Mouse (Mus musculus): ENCODE measurements around the gene Rab9. TPM values are rescaled to one million over a fixed set of nuclear protein-coding genes. Genes with fewer than 3 reads are reported as not detected.
"Not testable (repeated sequence)": the region's sequence is repeated elsewhere in the genome, so short reads cannot be mapped to it uniquely, and the experiment has no call there.

Rab9 gene
- polyA plus RNA-seq (2014; fragmentation: Nextera tagmentation; extraction: Ambion mirVana) = 60.1 and 66.8 TPM in 2 replicates

- Histone ChIP-seq H3K9ac (replicated peaks; ENCODE audit: low read length) (peak within 1 kb of the TSS; percentile 77), H3K4me3 (ENCODE audit: low read depth, low read length) (peak within 1 kb of the TSS; percentile 52), H3K9me3 (replicated peaks; ENCODE audit: control insufficient read depth, low read length) (no peaks in the 10 kb centered on the region), H3K4me2 (ENCODE audit: low read depth, low read length) (peak within 1 kb of the TSS; percentile 50), H3K4me1 (ENCODE audit: control insufficient read depth, insufficient read depth, low read length) (no peaks in the 10 kb centered on the region), H3K36me3 (replicated peaks; ENCODE audit: control insufficient read depth, insufficient read depth, low read depth, low read length) (no peaks in the 10 kb centered on the region), H3K27me3 (ENCODE audit: control insufficient read depth, insufficient read depth, low read length) (no peaks in the 10 kb centered on the region; the same call in 1 of the 2 replicates), H3K27ac (replicated peaks; ENCODE audit: low read depth, low read length) (no peak within 1 kb of the TSS; the same call in 1 of the 2 replicates)
- WGBS = 17% methylated on average over 34 of the region's 41 CpGs
- ATAC-seq (replicated peaks; ENCODE audit: insufficient number of reproducible peaks, low FRiP score, low TSS enrichment, low read depth) = peak; percentile 98
- peak; percentile 94 for DNase-seq (ENCODE audit: low spot score)
Observed at GRCm38 (mm10) chrX:166479365-166479983, at the start of gene Rab9. TSS of gene Rab9 (minus strand) at chrX:166479867.

DNA sequence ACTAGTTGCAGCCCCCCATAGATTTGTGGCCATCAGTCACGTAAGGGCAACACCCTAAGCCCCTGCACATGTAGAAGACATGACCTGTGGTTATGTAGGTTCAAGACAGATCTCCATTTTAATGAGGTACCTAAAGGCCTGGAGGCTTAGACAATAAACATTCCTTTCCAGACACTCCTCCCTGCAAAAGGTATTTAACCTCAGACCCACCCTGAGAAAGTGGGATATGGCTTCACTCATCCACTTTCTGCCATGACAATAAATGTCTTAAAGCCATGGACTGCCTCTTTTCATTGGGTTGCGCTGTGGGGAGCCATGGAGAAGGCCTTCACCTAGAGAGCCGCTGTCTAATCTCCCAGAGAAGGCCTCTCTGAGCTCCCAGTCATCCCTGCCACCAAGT lies 48.5 kb upstream of the Rab9 start:
- no peaks in the 10 kb centered on the region for H3K9me3 ChIP-seq (replicated peaks; ENCODE audit: control insufficient read depth, low read length)
- no peaks in the 10 kb centered on the region for H3K4me1 ChIP-seq (ENCODE audit: control insufficient read depth, insufficient read depth, low read length)
- WGBS = 93% methylated on average over 3 of the region's 3 CpGs
- no peak overlapping the region for H3K4me3 ChIP-seq (ENCODE audit: low read depth, low read length)
- H3K36me3 ChIP-seq (replicated peaks; ENCODE audit: control insufficient read depth, insufficient read depth, low read depth, low read length) = no peaks in the 10 kb centered on the region
- no peak for DNase-seq (ENCODE audit: low spot score)
- no peak for ATAC-seq (replicated peaks; ENCODE audit: insufficient number of reproducible peaks, low FRiP score, low TSS enrichment, low read depth)
- H3K4me2 ChIP-seq (ENCODE audit: low read depth, low read length) = no peak overlapping the region
- H3K27ac ChIP-seq (replicated peaks; ENCODE audit: low read depth, low read length) = no peak overlapping the region
- H3K27me3 ChIP-seq (ENCODE audit: control insufficient read depth, insufficient read depth, low read length) = no peaks in the 10 kb centered on the region
- H3K9ac ChIP-seq (replicated peaks; ENCODE audit: low read length) = no peak overlapping the region

DNA sequence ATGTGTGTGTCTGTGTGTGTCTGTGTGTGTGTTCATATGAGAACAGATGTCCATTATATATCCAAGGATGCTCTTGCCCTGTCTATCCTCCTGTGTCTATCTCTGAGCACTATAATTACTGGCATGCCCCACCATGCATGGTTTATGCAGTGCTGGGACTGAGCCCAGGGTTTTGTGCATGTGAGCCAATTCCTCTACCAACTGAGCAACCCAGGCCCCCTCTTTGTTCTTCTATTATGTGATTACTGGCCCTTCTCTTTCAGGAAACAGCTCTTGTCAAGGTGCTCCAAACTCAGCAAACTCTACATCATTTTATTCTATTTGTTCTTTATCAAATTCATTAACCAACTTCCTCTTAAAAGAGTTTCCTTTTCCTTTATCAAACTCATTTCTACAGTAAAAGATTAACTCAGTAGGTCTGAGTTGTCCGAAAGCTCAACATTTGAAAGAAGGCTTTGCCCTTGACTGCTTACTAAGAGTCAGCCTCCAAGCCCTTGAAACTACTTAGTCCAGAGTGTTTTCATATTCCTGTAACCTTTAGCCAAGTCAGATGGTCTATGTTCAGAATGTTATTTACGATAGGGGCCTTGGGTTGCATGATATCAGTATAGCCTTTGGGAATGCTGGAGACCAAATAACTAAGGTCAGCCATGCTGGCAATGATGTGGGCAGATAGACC lies 46.1 kb upstream of the Rab9 start:
- 94% methylated on average over 2 of the region's 2 CpGs for WGBS
- H3K4me1 ChIP-seq (ENCODE audit: control insufficient read depth, insufficient read depth, low read length) = no peaks in the 10 kb centered on the region
- H3K27ac ChIP-seq (replicated peaks; ENCODE audit: low read depth, low read length) = no peak overlapping the region
- no peak overlapping the region for H3K9ac ChIP-seq (replicated peaks; ENCODE audit: low read length)
- H3K27me3 ChIP-seq (ENCODE audit: control insufficient read depth, insufficient read depth, low read length) = no peaks in the 10 kb centered on the region
- no peak overlapping the region for H3K4me2 ChIP-seq (ENCODE audit: low read depth, low read length)
- ATAC-seq (replicated peaks; ENCODE audit: insufficient number of reproducible peaks, low FRiP score, low TSS enrichment, low read depth) (no peak), DNase-seq (ENCODE audit: low spot score) (no peak)
- no peak overlapping the region for H3K4me3 ChIP-seq (ENCODE audit: low read depth, low read length)
- no peaks in the 10 kb centered on the region for H3K36me3 ChIP-seq (replicated peaks; ENCODE audit: control insufficient read depth, insufficient read depth, low read depth, low read length)
- no peaks in the 10 kb centered on the region for H3K9me3 ChIP-seq (replicated peaks; ENCODE audit: control insufficient read depth, low read length)

GRCm38 (mm10) chrX:166520782-166521181 lies 41.1 kb upstream of the Rab9 start:
- no peaks in the 10 kb centered on the region for H3K9me3 ChIP-seq (replicated peaks; ENCODE audit: control insufficient read depth, low read length)
- H3K9ac ChIP-seq (replicated peaks; ENCODE audit: low read length) = no peak overlapping the region
- no peak overlapping the region for H3K4me3 ChIP-seq (ENCODE audit: low read depth, low read length)
- DNase-seq (ENCODE audit: low spot score) (no peak), ATAC-seq (replicated peaks; ENCODE audit: insufficient number of reproducible peaks, low FRiP score, low TSS enrichment, low read depth) (no peak)
- H3K27ac ChIP-seq (replicated peaks; ENCODE audit: low read depth, low read length) = no peak overlapping the region
- no peak overlapping the region for H3K4me2 ChIP-seq (ENCODE audit: low read depth, low read length)
- H3K27me3 ChIP-seq (ENCODE audit: control insufficient read depth, insufficient read depth, low read length) = no peaks in the 10 kb centered on the region
- H3K4me1 ChIP-seq (ENCODE audit: control insufficient read depth, insufficient read depth, low read length) = no peaks in the 10 kb centered on the region
- 82% methylated on average over 5 of the region's 5 CpGs for WGBS
- H3K36me3 ChIP-seq (replicated peaks; ENCODE audit: control insufficient read depth, insufficient read depth, low read depth, low read length) = no peaks in the 10 kb centered on the region

DNA sequence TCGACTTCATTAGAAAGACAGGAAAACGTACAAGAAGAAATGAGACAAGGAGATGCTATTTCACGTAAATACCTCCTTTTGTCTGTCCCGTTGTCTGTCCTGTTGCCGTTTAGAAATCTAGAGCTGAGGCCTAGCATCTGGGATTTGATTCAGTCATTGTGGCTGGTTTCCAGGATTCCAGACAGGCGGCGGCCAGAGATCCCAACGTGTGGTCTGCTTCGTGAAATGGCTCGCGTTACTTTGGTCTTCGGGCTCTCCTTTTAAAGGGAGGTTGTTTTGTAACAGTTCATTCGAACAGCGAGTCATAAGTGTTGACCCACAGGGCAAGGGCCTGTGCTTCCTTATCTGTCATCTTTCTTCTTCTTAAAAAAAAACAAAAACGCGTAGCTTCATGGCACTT lies 38.7 kb upstream of the Rab9 start, which contains the start of gene Tceanc:
Gene Tceanc (minus strand): TSS at position 223 of the 400 bp plus-strand sequence.
- DNase-seq (ENCODE audit: low spot score) (no peak), ATAC-seq (replicated peaks; ENCODE audit: insufficient number of reproducible peaks, low FRiP score, low TSS enrichment, low read depth) (no peak)
- H3K9me3 ChIP-seq (replicated peaks; ENCODE audit: control insufficient read depth, low read length) = no peaks in the 10 kb centered on the region
- no peak within 1 kb of the TSS for H3K27ac ChIP-seq (replicated peaks; ENCODE audit: low read depth, low read length)
- no peaks in the 10 kb centered on the region; the same call in 1 of the 2 replicates for H3K27me3 ChIP-seq (ENCODE audit: control insufficient read depth, insufficient read depth, low read length)
- no peak within 1 kb of the TSS for H3K4me3 ChIP-seq (ENCODE audit: low read depth, low read length)
- 73% methylated on average over 16 of the region's 16 CpGs for WGBS
- no peaks in the 10 kb centered on the region for H3K4me1 ChIP-seq (ENCODE audit: control insufficient read depth, insufficient read depth, low read length)
- no peak within 1 kb of the TSS for H3K9ac ChIP-seq (replicated peaks; ENCODE audit: low read length)
- H3K36me3 ChIP-seq (replicated peaks; ENCODE audit: control insufficient read depth, insufficient read depth, low read depth, low read length) = no peaks in the 10 kb centered on the region
- H3K4me2 ChIP-seq (ENCODE audit: low read depth, low read length) = no peak within 1 kb of the TSS

DNA sequence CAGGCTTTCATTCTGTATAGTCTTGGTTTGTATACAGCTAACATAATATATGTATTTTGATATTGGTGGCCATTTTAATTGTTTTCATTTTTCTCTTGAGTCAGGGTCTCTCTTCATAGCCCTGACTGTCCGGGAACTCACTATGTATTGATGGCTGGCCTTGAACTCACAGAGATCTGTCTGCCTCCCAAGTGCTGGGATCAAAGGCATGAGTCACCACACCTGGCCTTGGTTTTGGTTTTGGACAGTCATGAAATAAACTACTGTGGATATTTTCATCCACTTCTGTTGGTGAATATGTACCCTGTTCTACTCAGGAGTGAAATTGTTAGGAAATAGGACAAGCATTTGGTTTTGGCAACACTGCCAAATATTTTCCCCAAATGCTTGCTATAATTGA lies 37.0 kb upstream of the Rab9 start:
- WGBS = 76% methylated on average over 1 of the region's 1 CpGs
- H3K4me1 ChIP-seq (ENCODE audit: control insufficient read depth, insufficient read depth, low read length) = no peaks in the 10 kb centered on the region
- no peak overlapping the region for H3K9ac ChIP-seq (replicated peaks; ENCODE audit: low read length)
- H3K27me3 ChIP-seq (ENCODE audit: control insufficient read depth, insufficient read depth, low read length) = no peaks in the 10 kb centered on the region; the same call in 1 of the 2 replicates
- H3K36me3 ChIP-seq (replicated peaks; ENCODE audit: control insufficient read depth, insufficient read depth, low read depth, low read length) = no peaks in the 10 kb centered on the region
- ATAC-seq (replicated peaks; ENCODE audit: insufficient number of reproducible peaks, low FRiP score, low TSS enrichment, low read depth) (no peak), DNase-seq (ENCODE audit: low spot score) (no peak)
- H3K9me3 ChIP-seq (replicated peaks; ENCODE audit: control insufficient read depth, low read length) = no peaks in the 10 kb centered on the region
- H3K27ac ChIP-seq (replicated peaks; ENCODE audit: low read depth, low read length) = no peak overlapping the region
- no peak overlapping the region for H3K4me2 ChIP-seq (ENCODE audit: low read depth, low read length)
- H3K4me3 ChIP-seq (ENCODE audit: low read depth, low read length) = no peak overlapping the region

- Histone ChIP-seq H3K27ac (replicated peaks; ENCODE audit: low read depth, low read length) (no peak overlapping the region), H3K4me2 (ENCODE audit: low read depth, low read length) (no peak overlapping the region), H3K36me3 (replicated peaks; ENCODE audit: control insufficient read depth, insufficient read depth, low read depth, low read length) (no peaks in the 10 kb centered on the region), H3K4me1 (ENCODE audit: control insufficient read depth, insufficient read depth, low read length) (no peaks in the 10 kb centered on the region), H3K4me3 (ENCODE audit: low read depth, low read length) (no peak overlapping the region), H3K9ac (replicated peaks; ENCODE audit: low read length) (no peak overlapping the region), H3K27me3 (ENCODE audit: control insufficient read depth, insufficient read depth, low read length) (no peaks in the 10 kb centered on the region; the same call in 1 of the 2 replicates), H3K9me3 (replicated peaks; ENCODE audit: control insufficient read depth, low read length) (no peaks in the 10 kb centered on the region)
- WGBS = 84% methylated on average over 3 of the region's 3 CpGs
- ATAC-seq (replicated peaks; ENCODE audit: insufficient number of reproducible peaks, low FRiP score, low TSS enrichment, low read depth) (no peak), DNase-seq (ENCODE audit: low spot score) (no peak)
Observed at GRCm38 (mm10) chrX:166515923-166516322, 36.3 kb upstream of the Rab9 start.

GRCm38 (mm10) chrX:166514035-166514434 lies 34.4 kb upstream of the Rab9 start:
- not testable (repeated sequence) for ATAC-seq (replicated peaks; ENCODE audit: insufficient number of reproducible peaks, low FRiP score, low TSS enrichment, low read depth); H3K4me3 ChIP-seq (ENCODE audit: low read depth, low read length); H3K27ac ChIP-seq (replicated peaks; ENCODE audit: low read depth, low read length); H3K4me2 ChIP-seq (ENCODE audit: low read depth, low read length); H3K4me1 ChIP-seq (ENCODE audit: control insufficient read depth, insufficient read depth, low read length); H3K27me3 ChIP-seq (ENCODE audit: control insufficient read depth, insufficient read depth, low read length); H3K9me3 ChIP-seq (replicated peaks; ENCODE audit: control insufficient read depth, low read length); H3K36me3 ChIP-seq (replicated peaks; ENCODE audit: control insufficient read depth, insufficient read depth, low read depth, low read length); H3K9ac ChIP-seq (replicated peaks; ENCODE audit: low read length)
- 36% methylated on average over 12 of the region's 12 CpGs for WGBS
- DNase-seq (ENCODE audit: low spot score) = peak; percentile 21

All from embryonic facial prominence, embryonic 11.5 days (tissue).